In genomic region chr6:147219099-147219498, GRCm38 (mm10) we compare ENCODE assay signal across 22 mouse cellular contexts. TPM values are rescaled to one million over a fixed set of nuclear protein-coding genes. Genes with fewer than 3 reads are reported as not detected.
A peak's percentile ranks its signal among the peaks of the same experiment; 100 is the strongest.
DNase-seq lines count a peak whose midpoint lies in the region; ATAC-seq lines count a peak whose summit lies in the region.
"Had no signal": no experiment of that assay in that cellular context is flagged by ENCODE, and none has a peak within 500 bp of the region (broad histone marks: within the 10 kb centered on the region; RNA-seq: fewer than 3 reads in every experiment).

No protein-coding gene starts in this region.

- H3K9me3 ChIP-seq in limb, embryonic 11.5 days (ENCODE audit: control insufficient read depth, low read length): no peaks in the 10 kb centered on the region
- no peaks in the 10 kb centered on the region for H3K9me3 ChIP-seq in limb, embryonic 10.5 days (replicated peaks)
- H3K9me3 ChIP-seq: embryonic facial prominence, embryonic 13.5 days; forebrain, embryonic 12.5 days; heart, embryonic 10.5 days; hindbrain, embryonic 12.5 days had no signal

- ATAC-seq in limb, embryonic 11.5 days (ENCODE audit: insufficient number of reproducible peaks, low FRiP score, low TSS enrichment, low read depth): no peak
- ATAC-seq: forebrain, embryonic 16.5 days; hindbrain, embryonic 16.5 days had no signal

- no peak overlapping the region for H3K9ac ChIP-seq in limb, embryonic 11.5 days (ENCODE audit: low read length)
- H3K9ac ChIP-seq: embryonic facial prominence, embryonic 13.5 days; forebrain, embryonic 12.5 days; hindbrain, embryonic 12.5 days had no signal

- no peak overlapping the region for H3K4me2 ChIP-seq in limb, embryonic 11.5 days (ENCODE audit: low read depth, severe bottlenecking)
- H3K4me2 ChIP-seq: embryonic facial prominence, embryonic 13.5 days; forebrain, embryonic 12.5 days; hindbrain, embryonic 12.5 days had no signal

- peak; percentile 2 to 12 for DNase-seq in frontal cortex, postnatal 36 days (ENCODE audit: low spot score in 2 of 2)
- no peak for DNase-seq in frontal cortex, postnatal 25 days (ENCODE audit: low spot score in 2 of 2)
- DNase-seq in limb, embryonic 11.5 days (ENCODE audit: low spot score): peak; percentile 25
- DNase-seq in limb, embryonic 10.5 days (ENCODE audit: low spot score): no peak
- DNase-seq in forelimb bud, embryonic 11.5 days (ENCODE audit: low read depth, low spot score): peak; percentile 14
- no peak for DNase-seq in lung, postnatal 10 days
- DNase-seq in gastrocnemius, postnatal 10 days: no peak
- DNase-seq: adrenal gland, postnatal 14 days; cerebellum, adult 18-20 months; cerebellum, adult 9-11 months; cerebellum, postnatal 36 days; gastrocnemius, postnatal 25 days; heart, postnatal 10 days; heart, postnatal 4 days had no signal

- no peaks in the 10 kb centered on the region for H3K36me3 ChIP-seq in limb, embryonic 11.5 days (ENCODE audit: control insufficient read depth, insufficient read depth, low read length)
- no peaks in the 10 kb centered on the region for H3K36me3 ChIP-seq in limb, embryonic 10.5 days
- H3K36me3 ChIP-seq: embryonic facial prominence, embryonic 13.5 days; forebrain, embryonic 12.5 days; heart, embryonic 10.5 days; hindbrain, embryonic 12.5 days had no signal

- 56% methylated on average over 5 of the region's 5 CpGs for WGBS in limb, embryonic 11.5 days
- 79% methylated on average over 5 of the region's 5 CpGs for WGBS in limb, embryonic 10.5 days

- H3K4me3 ChIP-seq in limb, embryonic 11.5 days (ENCODE audit: low read depth, low read length): no peak overlapping the region
- H3K4me3 ChIP-seq in limb, embryonic 10.5 days: no peak overlapping the region
- H3K4me3 ChIP-seq: embryonic facial prominence, embryonic 13.5 days; forebrain, embryonic 12.5 days; heart, embryonic 10.5 days; hindbrain, embryonic 12.5 days had no signal

- no peaks in the 10 kb centered on the region for H3K27me3 ChIP-seq in limb, embryonic 11.5 days (ENCODE audit: control insufficient read depth, insufficient read depth, low read length)
- no peaks in the 10 kb centered on the region for H3K27me3 ChIP-seq in limb, embryonic 10.5 days (ENCODE audit: low read depth, poor library complexity, severe bottlenecking)
- H3K27me3 ChIP-seq: embryonic facial prominence, embryonic 13.5 days; forebrain, embryonic 12.5 days; hindbrain, embryonic 12.5 days had no signal

- no peak overlapping the region for H3K27ac ChIP-seq in limb, embryonic 11.5 days (replicated peaks; ENCODE audit: low read depth, low read length)
- no peak overlapping the region for H3K27ac ChIP-seq in limb, embryonic 10.5 days
- H3K27ac ChIP-seq: embryonic facial prominence, embryonic 13.5 days; forebrain, embryonic 12.5 days; heart, embryonic 10.5 days; hindbrain, embryonic 12.5 days had no signal

- H3K4me1 ChIP-seq in limb, embryonic 11.5 days (ENCODE audit: control insufficient read depth, insufficient read depth, low read length): peaks cover 2% of the 10 kb centered on the region; the same call in 1 of the 2 replicates
- peaks cover 8% of the 10 kb centered on the region for H3K4me1 ChIP-seq in limb, embryonic 10.5 days
- H3K4me1 ChIP-seq: embryonic facial prominence, embryonic 13.5 days; forebrain, embryonic 12.5 days; heart, embryonic 10.5 days; hindbrain, embryonic 12.5 days had no signal

RNA-seq across cellular contexts. Expression of gene Pthlh, which starts 44.9 kb away (rescaled TPM):
- polyA plus RNA-seq in limb, embryonic 11.5 days (2014; fragmentation: Nextera tagmentation; extraction: Ambion mirVana): 1.3 and 2.3 TPM in 2 replicates
- polyA plus RNA-seq in limb, embryonic 10.5 days (2016; fragmentation: Nextera tagmentation; extraction: Ambion mirVana): 0.39 and 0.71 TPM in 2 replicates
- total RNA-seq in gastrocnemius, postnatal 10 days (2021): 1 to 10 TPM; 3.0 to 3.1 TPM
- total RNA-seq: granulocyte monocyte progenitor cell, adult 5-6 weeks; MEL had no signal

Comparison
In these comparisons a context has a peak if more than half of its experiments do, and no peak if none do; other contexts are left out.
1. DNase-seq: peak in frontal cortex, postnatal 36 days (2 of 2), limb, embryonic 11.5 days (single experiment) and forelimb bud, embryonic 11.5 days (single experiment); none in frontal cortex, postnatal 25 days (0 of 2), limb, embryonic 10.5 days (single experiment), lung, postnatal 10 days (single experiment) and gastrocnemius, postnatal 10 days (single experiment).